Mouse (Mus musculus) forebrain, postnatal 0 days (tissue): Measurements from ENCODE around the gene Btg3. TPM values are rescaled to one million over a fixed set of nuclear protein-coding genes. Genes with fewer than 3 reads are reported as not detected.

Experiments used
- ATAC-seq: fragments of 200-750 bp; cut with Nextera tagmentation; 2 replicates; pipeline ENCODE4 v1.8.0; 2017; ENCODE audit warnings: mild to moderate bottlenecking, moderate library complexity
- DNase-seq: peaks from one replicate; pipeline ENCODE4 v3.0.0-alpha.2; 2015
- H3K27ac ChIP-seq: fragments of 300-500 bp; sonication (generic); 2 replicates; pipeline ENCODE4 v1.5.1; 2014; ENCODE audit warnings: low read depth, mild to moderate bottlenecking, antibody characterized with exemption, low read length, moderate library complexity, mixed read lengths
- H3K27me3 ChIP-seq: fragments of 300-500 bp; sonication (generic); 2 replicates; pipeline ENCODE4 v1.6.1; 2014; ENCODE audit warnings: mild to moderate bottlenecking, low read length, mixed read lengths; ENCODE audit not compliant: insufficient read depth
- H3K36me3 ChIP-seq: fragments of 300-500 bp; sonication (generic); 2 replicates; pipeline ENCODE4 v1.6.1; 2014; ENCODE audit warnings: mild to moderate bottlenecking, moderate library complexity; ENCODE audit not compliant: insufficient read depth
- H3K4me1 ChIP-seq: fragments of 300-500 bp; sonication (generic); 2 replicates; pipeline ENCODE4 v1.6.1; 2014; ENCODE audit warnings: antibody characterized with exemption; ENCODE audit not compliant: insufficient read depth
- H3K4me2 ChIP-seq: fragments of 300-500 bp; sonication (generic); 2 replicates; pipeline ENCODE4 v1.6.1; 2014; ENCODE audit warnings: low read depth, mild to moderate bottlenecking, moderate library complexity
- H3K4me3 ChIP-seq: fragments of 300-500 bp; sonication (generic); 2 replicates; pipeline ENCODE4 v1.5.1; 2014; ENCODE audit warnings: low read depth, low read length, mixed read lengths
- H3K9ac ChIP-seq: fragments of 300-500 bp; sonication (generic); 2 replicates; pipeline ENCODE4 v1.6.1; 2014; ENCODE audit warnings: mild to moderate bottlenecking
- H3K9me3 ChIP-seq: fragments of 300-500 bp; sonication (generic); 2 replicates; pipeline ENCODE4 v1.6.1; 2016; ENCODE audit warnings: low read length
- CTCF ChIP-seq: sonication (generic); IDR thresholded peaks from 2 replicates; pipeline ENCODE4 v1.5.1; 2016; ENCODE audit warnings: antibody characterized with exemption, control low read depth, low read depth
- WGBS: fragments of 180-500 bp; shearing (Covaris S2); extraction: QIAGEN DNeasy Blood & Tissue Kit; methylation state at CpG from one replicate; pipeline ENCODE4 v1.1.7; 2014; 5-methylcytosine and 5-hydroxymethylcytosine counted together
- polyA plus RNA-seq: library from polyadenylated mRNA; unstranded; fragments of >200 nt; fragmentation: Nextera tagmentation; extraction: Ambion mirVana; gene quantifications from 2 replicates; pipeline ENCODE4 v1.2.1, GENCODE M21; 2015
- total RNA-seq: library from RNA; depleted of rRNA; stranded (reverse); fragments of >200 nt; gene quantifications from 2 replicates; pipeline ENCODE4 v1.2.3, GENCODE M21; 2014; rRNA removed

The Btg3 gene
- total and polyA plus RNA-seq, 2 experiments from 2014 or later: 9.8 to 20.2 TPM

DNA sequence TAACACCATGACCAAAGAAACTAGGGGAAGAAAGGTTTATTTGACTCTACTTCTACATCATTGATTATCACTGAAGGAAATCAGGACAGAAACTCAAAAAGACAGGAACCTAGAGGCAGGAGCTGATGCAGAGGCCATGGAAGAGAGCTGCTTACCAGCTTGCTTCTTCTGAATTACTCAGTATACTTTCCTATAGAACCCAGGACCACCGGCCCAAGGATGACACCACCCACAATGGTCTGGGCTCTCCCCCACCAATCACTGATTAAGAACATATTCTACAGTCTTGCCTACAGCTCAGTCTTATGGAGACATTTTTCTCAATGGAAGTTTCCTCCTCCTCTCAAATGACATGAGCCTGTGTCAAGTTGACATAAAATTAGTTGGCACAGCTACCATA lies 82.9 kb downstream of the Btg3 start:
- Histone ChIP-seq H3K27ac (no peak overlapping the region), H3K27me3 (no peaks in the 10 kb centered on the region), H3K36me3 (no peaks in the 10 kb centered on the region), H3K4me3 (no peak overlapping the region), H3K4me1 (no peaks in the 10 kb centered on the region), H3K9ac (no peak overlapping the region), H3K9me3 (no peaks in the 10 kb centered on the region), H3K4me2 (no peak overlapping the region)
- DNase-seq: no peak
- no peak for ATAC-seq
- WGBS: 90% methylated on average over 1 of the region's 1 CpGs
- TF ChIP-seq CTCF: no peak

GRCm38 (mm10) chr16:78283231-78283630 lies 93.8 kb downstream of the Btg3 start:
- H3K27ac ChIP-seq: no peak overlapping the region
- ATAC-seq: no peak
- H3K27me3 ChIP-seq: no peaks in the 10 kb centered on the region
- no peaks in the 10 kb centered on the region for H3K36me3 ChIP-seq
- H3K4me2 ChIP-seq: no peak overlapping the region
- no peaks in the 10 kb centered on the region for H3K9me3 ChIP-seq
- no peak for TF ChIP-seq CTCF
- no peak overlapping the region for H3K9ac ChIP-seq
- no peak for DNase-seq
- no peak overlapping the region for H3K4me3 ChIP-seq
- 61% methylated on average over 5 of the region's 5 CpGs for WGBS
- H3K4me1 ChIP-seq: no peaks in the 10 kb centered on the region

Other genes with a start within 250 kb of the Btg3 start
- gene Cxadr, start 75.7 kb downstream of the Btg3 start, total RNA-seq: 331 and 396 TPM in 2 replicates
- gene Cxadr, start 75.7 kb downstream of the Btg3 start, polyA plus RNA-seq: 118 and 156 TPM in 2 replicates
- 5.1 and 9.1 TPM in 2 replicates for gene D16Ertd472e, start 199.5 kb upstream of the Btg3 start, total RNA-seq
- gene D16Ertd472e, start 199.5 kb upstream of the Btg3 start, polyA plus RNA-seq: 6.9 and 7.8 TPM in 2 replicates